Mouse (Mus musculus) E14TG2a.4 (cell line): ENCODE measurements around the gene Nubpl.

Experiments
- H3K27me3 ChIP-seq: 2 replicates; pipeline ENCODE4 v1.6.1; 2014; ENCODE audit warnings: low read length, control low read depth; ENCODE audit not compliant: insufficient read depth
- H3K36me3 ChIP-seq: 2 replicates; pipeline ENCODE4 v1.6.1; 2014; ENCODE audit warnings: low read length, control low read depth; ENCODE audit not compliant: insufficient read depth
- H3K4me1 ChIP-seq: replicated peaks from 2 replicates; pipeline ENCODE4 v1.6.1; 2014; ENCODE audit warnings: low read depth, low read length, control low read depth
- H3K4me3 ChIP-seq: replicated peaks from 2 replicates; pipeline ENCODE4 v1.5.1; 2014; ENCODE audit warnings: mild to moderate bottlenecking, low read length
- H3K9me3 ChIP-seq: 2 replicates; pipeline ENCODE4 v1.6.1; 2014; ENCODE audit warnings: low read length, control low read depth
- CTCF ChIP-seq: conservative IDR thresholded peaks from 2 replicates; pipeline ENCODE4 v1.5.1; 2014; ENCODE audit warnings: low read length
- NANOG ChIP-seq: IDR thresholded peaks from 2 replicates; pipeline ENCODE4 v1.6.1; 2014; ENCODE audit warnings: borderline replicate concordance, low read length, mixed read lengths
- POU5F1 ChIP-seq: IDR thresholded peaks from 2 replicates; pipeline ENCODE4 v1.6.1; 2014; ENCODE audit warnings: low read length, borderline replicate concordance

Gene Nubpl

DNA sequence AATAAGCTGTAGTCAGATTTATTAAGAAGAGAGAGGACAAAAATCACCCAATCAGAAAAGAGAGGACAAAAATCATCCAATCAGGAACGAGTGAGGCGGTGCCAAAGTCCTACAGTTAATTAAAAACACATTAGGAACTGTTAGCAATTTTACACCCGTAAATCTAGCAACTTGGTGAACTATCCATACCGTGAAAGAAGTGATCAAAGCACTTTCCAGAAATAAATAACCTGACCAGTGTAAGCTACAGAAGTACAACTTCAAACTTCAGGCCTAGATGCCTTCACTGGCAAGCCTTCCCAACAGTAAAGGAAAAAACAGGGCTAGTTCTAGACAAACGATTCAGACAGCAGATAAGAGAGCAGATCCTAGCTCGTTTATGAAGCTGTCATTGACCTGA, 220.1 kb downstream of the Nubpl start:
- Histone ChIP-seq H3K4me1 (no peaks in the 10 kb centered on the region), H3K9me3 (peaks cover 8% of the 10 kb centered on the region)
- TF ChIP-seq CTCF: no peak
- TF ChIP-seq POU5F1: no peak
- no peak for TF ChIP-seq NANOG

GRCm38 (mm10) chr12:52318426-52318825, 220.9 kb downstream of the Nubpl start:
- H3K4me3 ChIP-seq: no peak overlapping the region
- H3K9me3 ChIP-seq: peaks cover under 1% of the 10 kb centered on the region; the same call in 1 of the 2 replicates
- no peaks in the 10 kb centered on the region for H3K36me3 ChIP-seq
- no peaks in the 10 kb centered on the region for H3K27me3 ChIP-seq
- TF ChIP-seq POU5F1 (no peak), NANOG (no peak), CTCF (no peak)
- no peaks in the 10 kb centered on the region for H3K4me1 ChIP-seq

More for the DNA sequence above, 220.1 kb downstream of the Nubpl start:
- H3K36me3 ChIP-seq: no peaks in the 10 kb centered on the region
- H3K4me3 ChIP-seq: no peak overlapping the region
- H3K27me3 ChIP-seq: no peaks in the 10 kb centered on the region

DNA sequence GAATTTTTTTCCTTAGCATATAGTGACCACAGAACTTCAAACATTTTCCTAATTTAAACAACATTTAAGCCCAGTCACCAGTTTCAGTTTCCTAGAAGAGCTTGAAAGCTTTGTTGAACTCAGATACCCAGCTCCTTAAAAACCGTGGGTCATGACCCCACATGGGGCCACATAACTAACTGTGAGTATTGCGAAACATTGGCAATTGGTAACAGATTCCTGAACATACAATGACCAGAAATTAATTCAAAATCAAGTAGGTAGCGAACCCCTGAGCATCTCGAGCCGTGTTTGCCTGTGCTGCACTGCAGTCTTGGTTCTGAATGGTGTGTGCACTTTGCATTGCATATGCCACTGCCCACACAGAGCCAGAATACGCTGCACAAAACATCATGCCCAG, 221.6 kb downstream of the Nubpl start:
- Histone ChIP-seq H3K4me3 (no peak overlapping the region), H3K27me3 (no peaks in the 10 kb centered on the region), H3K4me1 (no peaks in the 10 kb centered on the region), H3K9me3 (no peaks in the 10 kb centered on the region), H3K36me3 (no peaks in the 10 kb centered on the region)
- TF ChIP-seq NANOG: no peak

GRCm38 (mm10) chr12:52328488-52328887, 231.0 kb downstream of the Nubpl start:
- Histone ChIP-seq H3K4me1 (no peaks in the 10 kb centered on the region), H3K36me3 (no peaks in the 10 kb centered on the region), H3K4me3 (no peak overlapping the region), H3K9me3 (no peaks in the 10 kb centered on the region), H3K27me3 (no peaks in the 10 kb centered on the region)
- TF ChIP-seq POU5F1 (no peak), NANOG (no peak), CTCF (no peak)

- TF ChIP-seq CTCF (no peak), POU5F1 (no peak), NANOG (no peak)
Measured at GRCm38 (mm10) chr12:52335142-52335765, 237.7 kb downstream of the Nubpl start.

GRCm38 (mm10) chr12:52338136-52338753, 240.7 kb downstream of the Nubpl start:
- TF ChIP-seq POU5F1 (no peak), CTCF (no peak), NANOG (no peak)
- H3K9me3 ChIP-seq: peaks cover 13% of the 10 kb centered on the region
- H3K4me3 ChIP-seq: no peak overlapping the region
- no peaks in the 10 kb centered on the region for H3K27me3 ChIP-seq
- H3K36me3 ChIP-seq: no peaks in the 10 kb centered on the region
- H3K4me1 ChIP-seq: no peaks in the 10 kb centered on the region

More at GRCm38 (mm10) chr12:52335142-52335765, 237.7 kb downstream of the Nubpl start:
- Histone ChIP-seq H3K27me3 (no peaks in the 10 kb centered on the region), H3K4me3 (no peak overlapping the region), H3K4me1 (no peaks in the 10 kb centered on the region), H3K9me3 (peaks cover 13% of the 10 kb centered on the region), H3K36me3 (no peaks in the 10 kb centered on the region)

DNA sequence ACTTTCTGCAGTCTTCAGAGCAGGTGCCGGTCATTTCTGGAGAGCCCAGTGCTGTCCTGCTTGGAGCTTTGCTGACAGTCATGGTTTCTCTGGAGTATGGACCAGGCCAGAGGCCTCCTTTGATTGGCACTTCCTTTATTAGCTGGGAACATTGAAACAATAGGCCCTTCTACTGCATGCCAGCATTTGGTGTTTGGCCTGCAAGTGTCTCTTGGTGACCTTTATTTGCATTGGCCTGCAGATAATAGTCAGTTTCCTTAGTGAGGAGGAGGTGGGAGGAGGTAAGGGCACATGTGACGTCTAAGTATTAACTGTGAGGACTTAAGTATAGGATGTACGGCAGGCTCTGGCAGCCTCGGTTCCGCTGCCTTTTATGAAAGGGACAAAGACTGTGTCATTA, 249.1 kb downstream of the Nubpl start:
- TF ChIP-seq POU5F1: no peak
- TF ChIP-seq NANOG: no peak
- no peak for TF ChIP-seq CTCF
- H3K36me3 ChIP-seq: no peaks in the 10 kb centered on the region
- H3K9me3 ChIP-seq: peaks cover 11% of the 10 kb centered on the region
- no peaks in the 10 kb centered on the region for H3K27me3 ChIP-seq
- H3K4me3 ChIP-seq: no peak overlapping the region
- no peaks in the 10 kb centered on the region for H3K4me1 ChIP-seq

DNA sequence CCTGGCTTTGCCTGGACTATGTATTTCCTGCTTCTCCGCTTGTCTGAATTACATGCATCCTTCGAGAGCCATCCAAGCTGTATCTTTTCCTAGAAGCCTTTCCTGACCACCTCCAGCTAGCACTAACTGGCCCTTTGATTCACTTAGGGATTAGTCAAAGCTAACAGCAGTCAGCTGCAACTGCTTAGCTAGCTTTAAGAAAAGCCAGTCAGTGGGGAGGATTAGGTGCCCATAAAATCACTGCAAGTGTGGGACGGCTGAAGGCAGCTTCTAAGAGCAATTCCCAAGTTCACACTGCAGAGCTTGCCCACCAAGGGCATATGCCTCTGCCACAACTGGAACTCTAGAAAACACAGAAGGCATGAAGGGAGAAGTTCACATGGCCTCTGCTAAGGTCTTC, 252.7 kb downstream of the Nubpl start:
- no peaks in the 10 kb centered on the region for H3K4me1 ChIP-seq
- no peaks in the 10 kb centered on the region for H3K27me3 ChIP-seq
- H3K4me3 ChIP-seq: no peak overlapping the region
- H3K9me3 ChIP-seq: peaks cover 11% of the 10 kb centered on the region
- no peaks in the 10 kb centered on the region for H3K36me3 ChIP-seq
- TF ChIP-seq CTCF: no peak
- TF ChIP-seq POU5F1: no peak
- no peak for TF ChIP-seq NANOG

- Histone ChIP-seq H3K9me3 (no peaks in the 10 kb centered on the region), H3K4me3 (no peak overlapping the region), H3K27me3 (no peaks in the 10 kb centered on the region), H3K36me3 (no peaks in the 10 kb centered on the region), H3K4me1 (no peaks in the 10 kb centered on the region)
- TF ChIP-seq CTCF: no peak
Measured at GRCm38 (mm10) chr12:52359484-52359883, 261.9 kb downstream of the Nubpl start.
